Mouse (Mus musculus) cerebellum, adult 11 months (tissue): ENCODE measurements around the gene Hist1h4a.
A peak's percentile ranks its signal among the peaks of the same experiment; 100 is the strongest.
"Not testable (repeated sequence)": the region's sequence is repeated elsewhere in the genome, so short reads cannot be mapped to it uniquely, and the experiment has no call there.

Experiments
- DNase-seq: peaks from one replicate; pipeline ENCODE4 v3.0.0; 2022

Gene Hist1h4a

GRCm38 (mm10) chr13:23760972-23761864 lies at the start of gene Hist1h4a:
TSS of gene Hist1h4a (minus strand) at chr13:23761230.
- DNase-seq = peak; percentile 98

GRCm38 (mm10) chr13:23806422-23807052 lies 45.5 kb upstream of the Hist1h4a start, which contains the start of gene Slc17a2:
TSS of gene Slc17a2 (plus strand) at chr13:23806993.
- DNase-seq = no peak

- DNase-seq = no peak
Measured at GRCm38 (mm10) chr13:23804532-23804931, 43.5 kb upstream of the Hist1h4a start.

GRCm38 (mm10) chr13:23799405-23799804 lies 38.4 kb upstream of the Hist1h4a start:
- DNase-seq = no peak

DNA sequence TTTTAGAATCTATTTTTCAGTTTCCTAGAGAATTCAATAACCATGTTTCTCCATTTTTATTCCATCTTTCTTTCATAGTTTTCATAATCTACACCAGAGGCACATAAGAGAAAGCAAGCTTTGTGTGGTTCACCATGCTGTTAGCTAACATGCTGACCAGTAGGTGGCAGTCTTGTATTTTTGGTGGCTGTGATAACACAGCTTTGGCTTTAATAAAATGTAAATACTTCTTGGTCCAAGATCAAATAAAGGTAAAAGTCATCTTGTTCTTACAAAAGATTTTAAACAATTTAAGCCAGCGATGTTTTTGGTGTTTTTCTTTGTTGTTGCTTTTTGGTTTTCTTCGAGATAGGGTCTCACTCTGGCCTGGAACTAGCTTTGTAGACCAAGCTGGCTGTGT lies 31.5 kb upstream of the Hist1h4a start:
- DNase-seq = peak; percentile 8

DNA sequence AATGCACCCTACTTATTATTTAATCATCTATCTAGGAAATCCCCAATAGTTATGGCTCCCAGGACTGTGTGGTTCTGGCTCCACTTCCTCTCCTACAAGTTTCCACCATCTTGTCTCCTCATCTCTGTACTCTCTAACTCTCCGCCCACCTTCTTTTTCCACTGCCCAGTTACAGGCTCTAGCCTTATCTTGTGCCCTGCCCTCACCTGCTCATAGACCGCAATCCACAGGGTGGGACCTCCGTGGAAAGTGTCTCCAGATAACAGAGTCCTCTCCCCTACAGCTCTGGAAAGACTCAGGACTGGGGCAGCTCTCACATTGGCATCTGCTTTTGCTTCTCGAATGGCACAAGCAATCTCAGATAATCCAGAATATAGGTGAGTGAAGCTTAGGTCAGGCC lies 18.0 kb upstream of the Hist1h4a start:
- no peak for DNase-seq

DNA sequence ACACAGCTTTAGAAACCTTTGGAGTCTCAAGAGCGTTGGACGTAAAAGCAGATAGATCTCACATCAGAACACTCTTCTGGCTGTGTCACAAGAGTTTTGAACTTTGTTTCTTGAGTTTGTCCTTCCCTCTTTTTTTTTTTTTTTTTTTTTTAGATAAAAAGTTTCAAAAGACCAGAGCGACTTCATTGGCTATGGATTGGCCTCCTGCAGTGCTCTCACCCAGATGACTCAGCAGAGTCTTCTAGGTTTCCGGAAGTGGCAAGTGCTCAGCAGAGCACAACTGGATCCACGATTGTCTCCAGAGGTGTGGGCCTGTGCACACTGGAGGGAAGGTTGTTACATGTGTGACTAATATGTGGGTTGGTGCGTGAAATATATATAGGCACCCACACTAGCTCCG lies 17.3 kb upstream of the Hist1h4a start:
- no peak for DNase-seq

DNA sequence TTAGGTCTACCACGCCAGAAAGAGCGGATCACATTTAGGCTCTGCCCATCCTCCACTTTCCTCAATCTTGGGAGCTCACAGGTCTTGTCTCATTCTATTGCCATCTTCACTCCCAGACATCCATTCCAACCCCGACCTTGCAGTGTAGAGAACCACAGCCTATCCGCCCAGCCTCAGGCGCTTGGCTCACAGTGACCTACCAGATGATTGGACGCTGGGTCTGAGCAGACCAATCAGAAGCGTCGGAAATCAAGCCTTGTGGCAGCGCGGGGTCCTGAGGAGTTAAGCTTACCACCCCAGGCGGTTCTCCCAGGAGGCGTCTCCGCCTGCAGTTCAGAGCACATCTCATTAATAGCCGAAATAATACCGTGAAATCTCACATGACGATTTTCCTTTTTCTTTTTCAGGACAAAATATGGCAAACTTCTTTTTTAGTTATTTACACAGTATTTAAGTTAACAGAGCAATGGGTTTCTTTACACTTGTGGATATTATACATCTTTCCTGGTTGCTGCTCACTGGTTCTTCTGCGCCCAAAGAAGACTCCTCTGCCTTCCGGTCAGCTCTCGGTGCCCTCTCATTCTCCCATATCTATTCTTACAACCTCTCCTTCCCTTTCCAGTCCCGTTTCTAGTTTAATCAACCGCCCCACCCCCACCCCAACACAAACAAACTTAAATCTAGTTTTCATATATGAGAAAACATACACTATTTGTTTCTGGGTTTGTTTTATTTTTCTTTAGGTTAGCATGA lies 11.7 kb upstream of the Hist1h4a start:
- no peak for DNase-seq

DNA sequence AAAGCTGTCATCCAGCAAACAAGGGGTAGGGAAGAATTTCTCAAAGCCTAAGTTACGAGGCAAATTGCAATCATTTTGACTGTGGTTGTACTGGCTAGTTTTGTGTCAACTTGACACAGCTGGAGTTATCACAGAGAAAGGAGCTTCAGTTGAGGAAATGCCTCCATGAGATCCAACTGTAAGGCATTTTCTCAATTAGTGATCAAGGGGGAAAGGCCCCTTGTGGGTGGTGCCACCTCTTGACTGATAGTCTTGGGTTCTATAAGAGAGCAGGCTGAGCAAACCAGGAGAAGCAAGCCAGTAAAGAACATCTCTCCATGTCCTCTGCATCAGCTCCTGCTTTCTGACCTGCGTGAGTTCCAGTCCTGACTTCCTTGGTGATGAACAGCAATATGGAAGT lies 8.6 kb upstream of the Hist1h4a start, which contains the start of gene Trim38:
Trim38 (plus strand) TSS at position 301 of the 400 bp plus-strand sequence.
- DNase-seq = not testable (repeated sequence)

GRCm38 (mm10) chr13:23768834-23769397 lies 7.9 kb upstream of the Hist1h4a start:
- DNase-seq = no peak

DNA sequence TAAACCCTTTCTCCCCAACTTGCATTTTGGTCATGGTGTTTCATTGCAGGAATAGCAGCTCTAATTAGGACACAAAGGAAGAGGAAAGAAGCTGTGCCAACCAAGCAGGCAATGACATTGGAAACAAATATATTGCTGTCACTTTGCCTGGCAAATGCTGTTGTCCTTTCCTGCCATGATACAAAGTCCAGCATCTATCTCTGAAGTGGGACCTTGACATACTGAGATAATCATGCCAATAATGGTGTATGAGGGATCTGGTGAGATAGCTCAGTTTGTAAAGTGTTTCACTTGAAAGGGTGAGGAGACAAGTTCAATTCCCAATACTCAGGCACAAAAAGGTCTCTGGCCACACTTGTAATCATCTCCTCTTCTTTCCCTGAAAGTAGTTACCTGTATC lies 5.7 kb upstream of the Hist1h4a start:
- DNase-seq = no peak

DNA sequence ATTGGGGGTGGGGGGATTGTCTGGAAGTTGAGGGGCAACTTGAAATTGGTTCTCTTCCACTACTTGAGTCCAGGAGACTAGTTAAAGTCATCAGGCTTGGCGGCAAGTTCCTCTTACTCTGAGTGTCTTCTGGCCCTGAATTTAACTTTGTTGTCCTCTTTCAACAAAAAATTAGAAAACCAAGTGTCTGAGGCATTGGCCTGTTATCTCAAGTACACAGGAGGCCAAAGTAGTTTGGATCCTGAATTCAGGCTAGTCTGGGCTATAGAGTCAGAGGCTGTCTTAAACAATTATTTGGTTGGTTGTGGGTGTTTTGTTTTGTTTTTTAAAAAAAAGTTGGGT lies 4.1 kb upstream of the Hist1h4a start:
- DNase-seq = no peak

- no peak for DNase-seq
Measured at GRCm38 (mm10) chr13:23764324-23765171, 3.5 kb upstream of the Hist1h4a start.

DNA sequence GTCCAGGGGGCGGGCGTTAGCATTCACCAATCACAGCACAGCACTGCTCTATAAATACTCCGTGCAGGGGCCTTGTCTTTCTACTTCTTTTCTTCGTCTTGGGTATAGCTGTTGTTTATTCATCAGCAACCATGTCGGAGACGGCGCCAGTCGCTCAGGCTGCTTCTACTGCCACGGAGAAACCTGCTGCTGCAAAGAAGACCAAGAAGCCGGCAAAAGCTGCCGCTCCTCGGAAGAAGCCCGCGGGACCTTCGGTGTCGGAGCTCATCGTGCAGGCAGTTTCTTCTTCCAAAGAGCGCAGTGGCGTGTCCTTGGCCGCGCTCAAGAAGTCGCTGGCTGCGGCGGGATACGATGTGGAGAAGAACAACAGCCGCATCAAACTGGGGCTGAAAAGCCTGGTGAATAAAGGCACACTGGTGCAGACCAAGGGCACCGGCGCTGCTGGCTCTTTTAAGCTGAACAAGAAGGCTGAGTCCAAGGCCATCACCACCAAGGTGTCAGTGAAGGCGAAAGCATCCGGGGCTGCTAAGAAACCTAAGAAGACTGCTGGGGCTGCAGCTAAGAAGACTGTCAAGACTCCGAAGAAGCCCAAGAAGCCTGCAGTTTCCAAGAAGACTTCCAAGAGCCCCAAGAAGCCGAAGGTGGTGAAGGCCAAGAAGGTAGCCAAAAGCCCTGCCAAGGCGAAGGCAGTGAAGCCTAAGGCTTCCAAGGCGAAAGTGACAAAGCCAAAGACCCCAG lies 2.7 kb upstream of the Hist1h4a start, which contains the start of gene Hist1h1a:
Hist1h1a (plus strand) TSS at position 81 of the 738 bp plus-strand sequence.
- peak; percentile 73 for DNase-seq

DNA sequence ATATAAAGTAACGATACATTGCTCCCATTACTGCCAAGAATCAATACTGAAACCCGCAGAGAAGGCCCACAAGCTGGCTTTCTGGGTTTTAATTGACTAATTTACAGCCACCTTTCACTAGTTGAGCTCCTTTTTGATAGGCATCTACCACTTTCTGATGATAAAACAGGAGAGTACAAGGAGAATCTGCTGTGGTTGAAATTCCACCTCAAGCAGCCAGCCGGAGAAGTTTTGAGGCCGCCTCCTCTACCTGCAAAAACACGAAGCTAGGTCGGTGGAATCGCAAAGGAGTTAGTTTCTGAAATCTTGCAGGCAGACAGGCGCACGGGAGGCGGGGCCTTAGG lies 2.2 kb upstream of the Hist1h4a start:
- no peak for DNase-seq

- DNase-seq = peak; percentile 57
Measured at GRCm38 (mm10) chr13:23761871-23762821, 1.1 kb upstream of the Hist1h4a start, which contains the start of gene Hist1h3a. TSS of gene Hist1h3a (minus strand) at chr13:23762386.

GRCm38 (mm10) chr13:23760240-23760971 lies 624 bp downstream of the Hist1h4a start:
- no peak for DNase-seq

DNA sequence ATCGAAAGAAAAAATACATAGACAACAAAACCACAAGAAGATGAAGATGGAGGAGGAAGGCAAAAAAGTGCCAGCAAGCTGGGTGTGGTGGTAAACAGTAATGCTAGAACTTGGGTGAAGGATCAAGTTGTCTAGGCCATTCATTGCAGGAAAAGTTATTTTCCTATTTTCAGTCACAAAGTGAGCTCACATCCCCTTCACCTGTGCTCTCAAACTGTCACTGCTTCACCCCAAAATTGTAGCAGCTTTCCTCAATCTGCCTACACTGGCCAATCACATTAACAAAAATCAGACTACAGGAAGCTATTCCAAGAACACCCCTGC lies 1.2 kb downstream of the Hist1h4a start:
- DNase-seq = no peak

GRCm38 (mm10) chr13:23759251-23759771 lies 1.7 kb downstream of the Hist1h4a start:
- no peak for DNase-seq
